Mouse (Mus musculus) intestine, embryonic 14.5 days (tissue): Measurements from ENCODE around the gene Sigmar1. TPM values are rescaled to one million over a fixed set of nuclear protein-coding genes. Genes with fewer than 3 reads are reported as not detected.
"Not testable (repeated sequence)": the region's sequence is repeated elsewhere in the genome, so short reads cannot be mapped to it uniquely, and the experiment has no call there.

ENCODE experiments used
- ATAC-seq: fragments of 200-750 bp; cut with Nextera tagmentation; replicated peaks from 2 replicates; pipeline ENCODE4 v1.8.0; 2017; ENCODE audit warnings: low read depth, moderate number of reproducible peaks, moderate TSS enrichment, moderate library complexity; ENCODE audit not compliant: low FRiP score, low TSS enrichment
- DNase-seq: peaks from one replicate; pipeline ENCODE4 v3.0.0-alpha.2; 2018; ENCODE audit warnings: low spot score
- H3K27ac ChIP-seq: fragments of 300-500 bp; sonication (generic); 2 replicates; pipeline ENCODE4 v1.5.1; 2014; ENCODE audit warnings: low read depth, mild to moderate bottlenecking, control low read depth
- H3K27me3 ChIP-seq: fragments of 300-500 bp; sonication (generic); replicated peaks from 2 replicates; pipeline ENCODE4 v1.6.1; 2014; ENCODE audit warnings: low read length, control low read depth; ENCODE audit not compliant: control insufficient read depth, insufficient read depth
- H3K36me3 ChIP-seq: fragments of 300-500 bp; sonication (generic); 2 replicates; pipeline ENCODE4 v1.6.1; 2014; ENCODE audit warnings: low read length, control low read depth; ENCODE audit not compliant: control insufficient read depth, insufficient read depth
- H3K4me1 ChIP-seq: fragments of 300-500 bp; sonication (generic); replicated peaks from 2 replicates; pipeline ENCODE4 v1.6.1; 2014; ENCODE audit warnings: low read length, control low read depth, mixed read lengths; ENCODE audit not compliant: control insufficient read depth, insufficient read depth
- H3K4me2 ChIP-seq: fragments of 300-500 bp; sonication (generic); 2 replicates; pipeline ENCODE4 v1.6.1; 2014; ENCODE audit warnings: low read length
- H3K4me3 ChIP-seq: fragments of 300-500 bp; sonication (generic); 2 replicates; pipeline ENCODE4 v1.5.1; 2014; ENCODE audit warnings: low read depth, low read length, control low read depth, mixed read lengths
- H3K9ac ChIP-seq: fragments of 300-500 bp; sonication (generic); 2 replicates; pipeline ENCODE4 v1.6.1; 2014; ENCODE audit warnings: mild to moderate bottlenecking, low read length
- H3K9me3 ChIP-seq: fragments of 300-500 bp; sonication (generic); 2 replicates; pipeline ENCODE4 v1.6.1; 2016; ENCODE audit warnings: low read length, control low read depth; ENCODE audit not compliant: control insufficient read depth
- WGBS: fragments of 180-500 bp; shearing (Covaris S2); extraction: QIAGEN DNeasy Blood & Tissue Kit; methylation state at CpG from one replicate; pipeline ENCODE4 v1.1.7; 2014; 5-methylcytosine and 5-hydroxymethylcytosine counted together
- polyA plus RNA-seq: library from polyadenylated mRNA; unstranded; fragments of >200 nt; fragmentation: Nextera tagmentation; extraction: Ambion mirVana; gene quantifications from 2 replicates; pipeline ENCODE4 v1.2.1, GENCODE M21; 2014

Sigmar1 gene
- polyA plus RNA-seq, 1 experiment from 2014 or later = 113 TPM

GRCm38 (mm10) chr4:41773502-41773901 is 17.5 kb upstream of the Sigmar1 start:
- H3K4me1 ChIP-seq, ATAC-seq, H3K27ac ChIP-seq, H3K9me3 ChIP-seq, H3K27me3 ChIP-seq, H3K9ac ChIP-seq, H3K36me3 ChIP-seq: not testable (repeated sequence)
- WGBS = under 1% methylated on average over 13 of the region's 25 CpGs
- peak overlapping the region; percentile 36 for H3K4me3 ChIP-seq
- peak overlapping the region; percentile 34 for H3K4me2 ChIP-seq
- DNase-seq = peak; percentile 77

GRCm38 (mm10) chr4:41772946-41773345 is 17.0 kb upstream of the Sigmar1 start:
- H3K27ac ChIP-seq, H3K36me3 ChIP-seq, H3K4me1 ChIP-seq, H3K27me3 ChIP-seq, H3K9ac ChIP-seq, H3K9me3 ChIP-seq, ATAC-seq: not testable (repeated sequence)
- peak; percentile 54 for DNase-seq
- 8% methylated on average over 7 of the region's 16 CpGs for whole genome bisulfite sequencing
- H3K4me3 ChIP-seq = peak overlapping the region; percentile 20; the same call in 1 of the 2 replicates
- peak overlapping the region; percentile 36 for H3K4me2 ChIP-seq

GRCm38 (mm10) chr4:41767301-41767700 is 11.3 kb upstream of the Sigmar1 start:
- not testable (repeated sequence) for H3K9ac ChIP-seq, ATAC-seq, DNase-seq, H3K36me3 ChIP-seq, H3K4me1 ChIP-seq, H3K9me3 ChIP-seq, H3K4me2 ChIP-seq, H3K27ac ChIP-seq, H3K4me3 ChIP-seq, H3K27me3 ChIP-seq
- WGBS = 77% methylated on average over 10 of the region's 10 CpGs

- H3K4me3 ChIP-seq, DNase-seq, H3K27me3 ChIP-seq, H3K9ac ChIP-seq, H3K4me2 ChIP-seq, H3K9me3 ChIP-seq, ATAC-seq, H3K27ac ChIP-seq: not testable (repeated sequence)
- 67% methylated on average over 3 of the region's 6 CpGs for WGBS
- Histone ChIP-seq H3K36me3 (peaks cover 15% of the 10 kb centered on the region), H3K4me1 (peaks cover 29% of the 10 kb centered on the region)
These were observed 7.2 kb upstream of the Sigmar1 start for GRCm38 (mm10) chr4:41763176-41763575.

- WGBS = 42% methylated on average over 8 of the region's 8 CpGs
- H3K36me3 ChIP-seq = peaks cover 17% of the 10 kb centered on the region
- peak overlapping the region; percentile 49 for H3K4me3 ChIP-seq
- not testable (repeated sequence) for H3K27me3 ChIP-seq, ATAC-seq, H3K9me3 ChIP-seq, DNase-seq
- H3K9ac ChIP-seq = peak overlapping the region; percentile 52; the same call in 1 of the 2 replicates
- peaks cover 29% of the 10 kb centered on the region for H3K4me1 ChIP-seq
- peak overlapping the region; percentile 73 for H3K4me2 ChIP-seq
- H3K27ac ChIP-seq = peak overlapping the region; percentile 86
These were observed 6.7 kb upstream of the Sigmar1 start for GRCm38 (mm10) chr4:41762688-41763114.

GRCm38 (mm10) chr4:41762099-41762687 is 6.2 kb upstream of the Sigmar1 start:
- 31% methylated on average over 8 of the region's 8 CpGs for WGBS
- DNase-seq (no peak), ATAC-seq (peak; percentile 57; the same call in 1 of the 2 replicates)
- Histone ChIP-seq H3K27me3 (no peaks in the 10 kb centered on the region), H3K27ac (peak overlapping the region; percentile 86), H3K4me3 (peak overlapping the region; percentile 49), H3K9me3 (no peaks in the 10 kb centered on the region), H3K4me2 (peak overlapping the region; percentile 73), H3K9ac (peak overlapping the region; percentile 52), H3K36me3 (peaks cover 17% of the 10 kb centered on the region), H3K4me1 (peaks cover 29% of the 10 kb centered on the region)

GRCm38 (mm10) chr4:41761680-41762079 is 5.7 kb upstream of the Sigmar1 start:
- H3K9ac ChIP-seq = peak overlapping the region; percentile 52
- DNase-seq = no peak

GRCm38 (mm10) chr4:41760911-41761310 is 5.0 kb upstream of the Sigmar1 start:
- Histone ChIP-seq H3K36me3 (peaks cover 10% of the 10 kb centered on the region; the same call in 1 of the 2 replicates), H3K9me3 (no peaks in the 10 kb centered on the region), H3K27me3 (no peaks in the 10 kb centered on the region), H3K4me1 (peaks cover 35% of the 10 kb centered on the region), H3K9ac (peak overlapping the region; percentile 52), H3K4me2 (peak overlapping the region; percentile 73), H3K4me3 (peak overlapping the region; percentile 49), H3K27ac (peak overlapping the region; percentile 86)
- 64% methylated on average over 4 of the region's 4 CpGs for WGBS
- DNase-seq (no peak), ATAC-seq (peak; percentile 16; the same call in 1 of the 2 replicates)

More at GRCm38 (mm10) chr4:41761680-41762079, 5.7 kb upstream of the Sigmar1 start:
- H3K27me3 ChIP-seq = no peaks in the 10 kb centered on the region
- peak overlapping the region; percentile 73 for H3K4me2 ChIP-seq
- peak overlapping the region; percentile 49 for H3K4me3 ChIP-seq
- H3K9me3 ChIP-seq = no peaks in the 10 kb centered on the region
- ATAC-seq = no peak
- peaks cover 29% of the 10 kb centered on the region for H3K4me1 ChIP-seq
- peaks cover 12% of the 10 kb centered on the region for H3K36me3 ChIP-seq
- peak overlapping the region; percentile 86 for H3K27ac ChIP-seq

- no peaks in the 10 kb centered on the region for H3K9me3 ChIP-seq
- H3K4me3 ChIP-seq = peak overlapping the region; percentile 49
- peak overlapping the region; percentile 52 for H3K9ac ChIP-seq
- H3K4me2 ChIP-seq = peak overlapping the region; percentile 73
- peak; percentile 90 for ATAC-seq
- WGBS = under 1% methylated on average over 15 of the region's 15 CpGs
- H3K27ac ChIP-seq = peak overlapping the region; percentile 86
- peaks cover 35% of the 10 kb centered on the region for H3K4me1 ChIP-seq
- DNase-seq = peak; percentile 88
- H3K36me3 ChIP-seq = peaks cover 10% of the 10 kb centered on the region; the same call in 1 of the 2 replicates
- H3K27me3 ChIP-seq = no peaks in the 10 kb centered on the region
These were observed 4.3 kb upstream of the Sigmar1 start for GRCm38 (mm10) chr4:41760288-41760721.
